Mouse (Mus musculus) left cerebral cortex, postnatal 4 days (tissue): ENCODE results near the gene Sh3gl2. TPM values are rescaled to one million over a fixed set of nuclear protein-coding genes. Genes with fewer than 3 reads are reported as not detected.

ENCODE experiments used
- DNase-seq: peaks from one replicate; pipeline ENCODE4 v3.0.0-alpha.2; 2022
- intact Hi-C: fragments of 180-260 bp; cut with DNase I; formaldehyde crosslinking; loops from one replicate; pipeline ENCODE4 v1.15.1; 2025
- total RNA-seq, 2 experiments: library from RNA; stranded (reverse); gene quantifications; 2 replicates each; pipeline ENCODE4 v1.2.3; 2021

Gene Sh3gl2
- total RNA-seq, 2 experiments from 2014 or later, result 148 to 155 TPM

DNA sequence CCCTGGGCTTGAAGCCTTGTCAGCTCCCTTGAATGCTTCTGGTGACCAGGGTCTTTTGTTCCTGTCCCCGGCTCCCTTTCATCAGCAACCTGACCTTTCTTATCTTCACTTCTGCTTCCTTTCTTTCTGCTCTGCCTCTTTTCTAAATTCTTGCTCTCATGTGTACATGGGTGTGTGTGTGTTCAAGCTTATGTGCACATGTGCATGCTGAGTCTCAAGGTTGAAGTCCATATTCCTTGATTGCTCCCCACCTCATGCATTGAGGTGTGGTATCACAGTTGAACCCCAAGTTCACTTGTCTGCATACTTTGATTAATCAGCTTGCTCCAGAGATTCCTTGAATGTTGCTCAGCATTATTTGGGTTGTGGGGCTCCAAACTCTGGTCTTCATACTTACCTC is 85.1 kb downstream of the Sh3gl2 start:
- DNase-seq, result no peak
- intact Hi-C loops, result no loop called here

- intact Hi-C loops, result no loop called here
- no peak for DNase-seq
Observed at GRCm38 (mm10) chr4:85291296-85291695, 86.4 kb downstream of the Sh3gl2 start.

GRCm38 (mm10) chr4:85293368-85293767 is 88.4 kb downstream of the Sh3gl2 start:
- intact Hi-C loops, result no loop called here
- no peak for DNase-seq

GRCm38 (mm10) chr4:85300610-85301405 is 95.9 kb downstream of the Sh3gl2 start:
- intact Hi-C loops, result no loop called here
- DNase-seq, result no peak

- intact Hi-C loops, result no loop called here
- no peak for DNase-seq
Observed at GRCm38 (mm10) chr4:85305912-85306573, 101.1 kb downstream of the Sh3gl2 start.

- DNase-seq, result no peak
- intact Hi-C loops, result no loop called here
Observed at GRCm38 (mm10) chr4:85319092-85319491, 114.2 kb downstream of the Sh3gl2 start.

GRCm38 (mm10) chr4:85325454-85325853 is 120.5 kb downstream of the Sh3gl2 start:
- intact Hi-C loops, result no loop called here

GRCm38 (mm10) chr4:85326052-85326451 is 121.1 kb downstream of the Sh3gl2 start:
- no peak for DNase-seq
- intact Hi-C loops, result no loop called here

More at GRCm38 (mm10) chr4:85325454-85325853, 120.5 kb downstream of the Sh3gl2 start:
- no peak for DNase-seq

GRCm38 (mm10) chr4:85334688-85335200 is 129.8 kb downstream of the Sh3gl2 start:
- no peak for DNase-seq
- intact Hi-C loops, result no loop called here

- intact Hi-C loops, result no loop called here
- no peak for DNase-seq
Observed at GRCm38 (mm10) chr4:85336356-85336755, 131.4 kb downstream of the Sh3gl2 start.

DNA sequence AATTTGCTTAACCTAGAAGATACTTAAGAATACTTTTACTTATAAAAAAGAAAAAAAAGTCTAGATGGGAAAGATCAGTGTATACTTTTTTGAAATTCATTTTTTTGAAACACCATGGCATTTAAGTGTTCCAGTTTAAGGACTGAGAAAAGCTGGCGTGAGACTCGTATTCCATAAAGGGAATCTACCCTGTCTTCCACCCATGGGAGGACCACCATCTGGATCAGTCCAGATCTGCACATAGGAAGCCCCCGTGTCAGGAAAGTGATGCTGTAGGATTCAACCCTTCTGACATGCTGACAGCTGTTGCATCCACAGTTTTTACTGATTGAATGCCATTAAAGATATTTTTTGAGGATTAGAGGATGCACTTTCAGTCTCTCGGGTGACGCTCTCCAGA is 134.2 kb downstream of the Sh3gl2 start:
- intact Hi-C loops, result no loop called here
- no peak for DNase-seq

DNA sequence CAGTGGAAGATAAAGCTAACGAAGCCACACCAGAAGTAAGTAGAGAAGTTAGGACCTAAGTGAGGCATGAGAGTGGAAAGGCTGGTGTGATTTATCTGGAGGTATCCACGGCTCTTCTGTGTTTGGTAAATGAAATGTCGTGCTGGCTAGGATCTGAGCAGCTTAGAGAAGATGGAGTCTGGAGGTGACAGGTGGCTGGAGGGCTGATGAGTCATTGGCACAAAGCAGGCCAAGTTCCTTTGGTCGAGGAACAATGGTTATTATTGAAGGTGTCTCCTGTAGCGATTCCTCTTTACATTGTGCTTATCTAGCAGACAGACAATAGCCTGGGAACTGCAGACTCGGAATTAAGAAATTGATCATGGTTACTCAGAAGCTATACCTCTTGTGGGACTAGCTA is 135.8 kb downstream of the Sh3gl2 start:
- intact Hi-C loops, result no loop called here
- no peak for DNase-seq

- intact Hi-C loops, result no loop called here
- DNase-seq, result peak; percentile 7
Observed at GRCm38 (mm10) chr4:85345911-85346310, 141.0 kb downstream of the Sh3gl2 start.

DNA sequence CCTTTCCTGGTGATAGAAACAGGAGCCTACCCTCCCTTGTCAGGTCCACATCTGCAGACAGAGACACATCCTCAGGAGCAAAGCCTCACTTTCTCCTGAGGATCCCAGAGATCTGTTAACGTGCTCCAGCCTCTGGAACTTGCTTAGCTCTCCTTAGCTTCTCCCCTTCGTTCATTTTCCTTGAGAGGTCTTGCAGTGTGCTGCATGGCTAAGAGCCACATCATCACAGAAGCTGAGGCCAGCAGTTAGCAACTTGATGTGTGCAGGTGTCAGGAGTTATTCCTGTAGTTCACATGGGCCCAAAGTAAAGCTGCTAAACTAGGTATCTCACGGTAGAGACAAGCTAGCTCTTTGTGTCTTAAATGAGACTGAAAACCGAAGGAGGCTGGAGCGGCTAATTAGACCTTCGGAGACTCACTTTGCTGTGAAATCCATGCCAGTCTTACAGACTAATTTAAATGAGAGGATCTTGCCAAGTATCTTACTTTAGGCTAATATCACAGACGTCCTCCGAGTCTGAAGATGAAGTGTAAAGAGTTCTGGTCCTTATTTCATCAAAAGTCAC is 143.2 kb downstream of the Sh3gl2 start:
- intact Hi-C loops, result no loop called here
- DNase-seq, result no peak

- intact Hi-C loops, result no loop called here
- no peak for DNase-seq
Observed at GRCm38 (mm10) chr4:85362661-85363060, 157.7 kb downstream of the Sh3gl2 start.

DNA sequence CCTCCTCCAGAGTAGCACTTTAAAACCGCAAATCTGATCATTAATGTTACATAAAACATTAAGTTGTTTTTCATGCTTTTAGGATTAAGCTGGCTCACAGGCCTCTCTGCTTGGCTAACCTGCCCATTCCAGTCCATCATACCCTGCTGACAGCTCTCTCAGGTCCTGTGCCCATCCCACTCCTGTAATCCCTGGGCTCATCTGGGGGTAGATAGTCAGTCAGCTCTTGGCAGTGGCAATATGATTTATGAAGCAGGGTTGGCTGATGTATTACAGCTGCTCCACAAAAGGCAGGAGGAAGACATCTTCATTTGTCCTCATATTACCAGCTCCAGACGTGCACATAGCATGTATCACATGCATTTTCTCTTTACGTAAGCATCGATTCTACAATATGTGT is 158.3 kb downstream of the Sh3gl2 start:
- intact Hi-C loops, result no loop called here
- DNase-seq, result peak; percentile 12

- intact Hi-C loops, result no loop called here
- DNase-seq, result no peak
Observed at GRCm38 (mm10) chr4:85371036-85371435, 166.1 kb downstream of the Sh3gl2 start.

GRCm38 (mm10) chr4:85374801-85375200 is 169.9 kb downstream of the Sh3gl2 start:
- intact Hi-C loops, result no loop called here
- no peak for DNase-seq

- intact Hi-C loops, result no loop called here
- DNase-seq, result peak; percentile 30
Observed at GRCm38 (mm10) chr4:85376187-85376586, 171.3 kb downstream of the Sh3gl2 start.

- intact Hi-C loops, result no loop called here
- DNase-seq, result peak; percentile 36
Observed at GRCm38 (mm10) chr4:85376610-85377009, 171.7 kb downstream of the Sh3gl2 start.

GRCm38 (mm10) chr4:85385241-85385640 is 180.3 kb downstream of the Sh3gl2 start:
- DNase-seq, result no peak
- intact Hi-C loops, result no loop called here

DNA sequence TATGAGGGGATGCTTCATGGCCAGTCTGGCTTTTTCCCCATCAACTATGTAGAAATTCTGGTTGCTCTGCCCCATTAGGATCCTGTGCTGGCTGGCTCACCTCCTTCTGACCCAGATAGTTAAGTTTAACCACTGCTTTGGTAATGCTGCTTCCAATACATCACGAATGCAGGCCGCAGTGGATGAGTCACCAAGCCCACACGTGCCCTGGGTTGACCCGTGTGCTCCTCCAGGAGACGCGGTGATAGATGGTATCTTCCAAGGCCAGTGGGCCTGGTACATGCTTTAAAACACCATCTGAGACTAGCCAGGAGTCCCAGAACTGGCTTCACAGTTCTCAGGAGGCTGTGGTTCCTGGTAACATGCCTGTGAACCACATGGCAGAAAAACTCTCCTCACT is 182.8 kb downstream of the Sh3gl2 start:
- intact Hi-C loops, result no loop called here
- no peak for DNase-seq
